Mouse (Mus musculus) E14TG2a.4 (cell line): Measurements from ENCODE around the gene Stk36.
A peak's percentile ranks its signal among the peaks of the same experiment; 100 is the strongest.

Experiments
- H3K27me3 ChIP-seq: 2 replicates; pipeline ENCODE4 v1.6.1; 2014; ENCODE audit warnings: low read length, control low read depth; ENCODE audit not compliant: insufficient read depth
- H3K36me3 ChIP-seq: 2 replicates; pipeline ENCODE4 v1.6.1; 2014; ENCODE audit warnings: low read length, control low read depth; ENCODE audit not compliant: insufficient read depth
- H3K4me1 ChIP-seq: replicated peaks from 2 replicates; pipeline ENCODE4 v1.6.1; 2014; ENCODE audit warnings: low read depth, low read length, control low read depth
- H3K4me3 ChIP-seq: replicated peaks from 2 replicates; pipeline ENCODE4 v1.5.1; 2014; ENCODE audit warnings: mild to moderate bottlenecking, low read length
- H3K9me3 ChIP-seq: 2 replicates; pipeline ENCODE4 v1.6.1; 2014; ENCODE audit warnings: low read length, control low read depth
- CTCF ChIP-seq: conservative IDR thresholded peaks from 2 replicates; pipeline ENCODE4 v1.5.1; 2014; ENCODE audit warnings: low read length
- NANOG ChIP-seq: IDR thresholded peaks from 2 replicates; pipeline ENCODE4 v1.6.1; 2014; ENCODE audit warnings: borderline replicate concordance, low read length, mixed read lengths
- POU5F1 ChIP-seq: IDR thresholded peaks from 2 replicates; pipeline ENCODE4 v1.6.1; 2014; ENCODE audit warnings: low read length, borderline replicate concordance

The Stk36 gene

DNA sequence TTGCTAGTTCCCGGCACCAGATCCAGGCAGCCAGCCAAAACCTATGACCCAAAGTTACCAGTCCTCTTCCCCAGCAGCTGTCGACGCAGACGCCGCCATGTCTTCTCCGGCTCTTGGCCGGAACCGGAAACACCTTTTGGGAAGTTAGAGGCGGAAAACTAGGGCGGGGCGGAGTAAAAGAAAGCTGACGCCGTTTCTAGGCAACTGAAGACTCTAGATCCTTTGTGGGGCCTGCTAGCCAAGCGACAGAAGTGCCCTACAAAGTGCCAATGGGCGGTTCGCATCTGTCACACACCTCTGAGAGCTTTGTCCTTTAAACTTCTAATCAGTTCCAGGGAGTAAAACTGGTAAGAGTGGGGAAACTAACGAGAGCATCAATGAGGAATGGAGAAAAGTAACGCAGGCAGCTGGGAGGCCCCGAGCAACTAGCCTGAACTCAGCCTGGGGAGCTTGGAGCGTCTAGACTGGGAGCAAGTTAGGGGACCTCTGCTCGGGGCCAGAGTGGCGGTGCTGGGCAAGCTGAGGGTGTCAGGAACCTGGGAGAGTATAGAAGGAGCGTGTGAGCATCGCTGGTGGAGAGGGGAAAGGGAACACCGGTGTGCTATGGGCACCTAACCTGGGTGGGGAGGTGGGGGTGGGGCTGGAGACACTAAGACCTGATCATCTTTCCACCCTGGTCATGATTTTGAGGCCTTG, at the start of gene Stk36, which contains the start of gene Rnf25:
TSS of gene Stk36 (plus strand) at position 179 of the 696 bp plus-strand sequence.
TSS of gene Rnf25 (minus strand) at position 131 of the 696 bp plus-strand sequence.
- TF ChIP-seq POU5F1 (no peak), NANOG (no peak), CTCF (no peak)
- peak within 1 kb of the TSS; percentile 94 for H3K4me3 ChIP-seq
- H3K36me3 ChIP-seq = peaks cover 33% of the 10 kb centered on the region

DNA sequence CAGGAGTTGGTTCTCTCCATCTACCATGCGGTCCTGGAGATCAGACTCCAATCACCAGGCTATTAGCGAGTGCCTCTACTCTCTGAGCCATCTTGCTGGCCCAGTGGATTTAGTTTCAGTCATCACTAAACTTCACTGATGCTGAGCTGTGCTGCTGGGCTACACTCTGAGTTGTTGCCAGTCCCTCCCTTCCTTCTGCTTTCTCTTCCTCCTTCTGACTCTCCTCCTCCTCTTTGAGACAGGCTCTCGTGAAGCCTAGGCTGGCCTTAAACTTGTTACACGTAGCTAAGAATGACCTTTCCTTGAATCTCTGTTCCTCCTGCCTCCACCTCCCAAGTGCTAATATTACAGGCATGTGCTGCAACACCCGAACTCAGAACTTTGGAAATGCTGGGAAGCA, 42.2 kb upstream of the Stk36 start:
- no peaks in the 10 kb centered on the region for H3K27me3 ChIP-seq
- H3K4me3 ChIP-seq = no peak overlapping the region
- H3K9me3 ChIP-seq = no peaks in the 10 kb centered on the region
- H3K36me3 ChIP-seq = peaks cover 3% of the 10 kb centered on the region
- no peaks in the 10 kb centered on the region for H3K4me1 ChIP-seq
- TF ChIP-seq CTCF = no peak
- TF ChIP-seq POU5F1 = no peak
- no peak for TF ChIP-seq NANOG

More for the DNA sequence above, at the start of gene Stk36, which contains the start of gene Rnf25:
- Histone ChIP-seq H3K27me3 (no peaks in the 10 kb centered on the region), H3K9me3 (no peaks in the 10 kb centered on the region), H3K4me1 (peaks cover 10% of the 10 kb centered on the region)

DNA sequence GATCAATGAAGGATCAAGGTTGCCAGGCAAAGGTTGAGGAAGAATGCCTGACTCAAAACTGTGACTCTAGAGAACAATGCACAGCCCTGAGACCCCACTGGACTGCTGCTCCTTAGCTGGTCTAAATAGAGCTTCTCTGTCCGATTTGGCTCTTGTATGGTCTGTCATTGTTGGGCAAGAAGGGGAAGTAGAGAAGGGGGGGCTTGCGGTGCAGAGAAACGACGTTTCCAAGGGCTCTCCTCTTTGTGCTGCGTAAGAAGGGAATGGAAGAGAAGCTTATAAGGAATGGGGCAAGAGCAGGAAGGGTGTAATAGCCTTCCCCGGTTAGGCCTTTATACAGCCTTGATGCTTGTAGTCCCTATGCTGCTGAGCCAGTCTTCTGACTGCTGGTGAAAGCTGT, 35.4 kb upstream of the Stk36 start:
- Histone ChIP-seq H3K9me3 (no peaks in the 10 kb centered on the region), H3K4me1 (peaks cover 13% of the 10 kb centered on the region), H3K4me3 (no peak overlapping the region), H3K27me3 (no peaks in the 10 kb centered on the region), H3K36me3 (peaks cover 69% of the 10 kb centered on the region)
- TF ChIP-seq NANOG = no peak
- TF ChIP-seq CTCF = no peak
- TF ChIP-seq POU5F1 = no peak

DNA sequence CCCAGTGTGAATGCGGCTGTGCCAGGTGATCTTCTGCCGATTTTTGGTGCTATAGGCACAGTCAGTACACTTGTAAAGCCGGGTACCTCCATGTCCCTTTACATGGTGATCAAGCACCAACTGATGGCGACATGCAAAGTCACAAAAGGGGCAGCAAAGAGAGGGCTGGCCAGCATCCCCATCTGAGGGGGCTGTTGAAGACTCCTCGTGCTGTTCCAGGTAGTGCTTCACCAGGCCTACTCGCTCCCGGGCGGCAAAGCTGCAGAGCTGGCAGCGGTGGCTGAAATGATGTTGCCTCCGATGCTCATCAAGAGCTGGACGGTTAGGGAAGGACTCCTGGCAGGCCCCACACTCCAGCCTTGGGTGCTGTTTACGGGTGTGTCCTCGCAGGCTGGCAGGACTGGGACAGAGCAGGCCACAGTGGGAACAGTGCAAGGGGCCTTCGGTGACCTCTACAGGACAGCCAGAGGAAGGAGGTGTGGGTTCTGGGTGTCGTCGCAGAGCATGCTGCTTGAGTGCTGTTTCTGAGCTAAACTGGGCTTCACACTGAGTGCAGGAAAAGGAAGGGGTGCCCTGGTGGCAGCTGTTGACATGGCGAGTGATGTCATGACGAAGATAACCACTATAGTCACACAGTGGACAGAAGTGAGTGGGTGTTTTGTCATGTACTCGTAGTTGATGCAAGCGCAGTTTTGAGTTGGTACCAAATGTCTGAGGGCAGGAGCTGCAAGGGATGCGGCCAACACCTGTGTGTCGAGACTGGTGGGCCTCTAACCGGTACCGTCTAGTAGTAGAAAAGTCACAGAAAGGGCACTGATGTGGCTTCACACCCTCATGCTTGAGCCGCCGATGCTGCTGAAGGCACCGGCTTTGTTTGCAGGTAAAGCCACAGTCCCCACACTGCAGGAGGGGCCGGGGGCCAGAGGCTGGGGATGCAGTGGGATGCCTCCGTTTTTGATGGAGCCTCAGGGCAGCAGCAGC, 31.2 kb upstream of the Stk36 start:
- Histone ChIP-seq H3K36me3 (peaks cover 98% of the 10 kb centered on the region), H3K4me3 (no peak overlapping the region), H3K9me3 (no peaks in the 10 kb centered on the region), H3K27me3 (no peaks in the 10 kb centered on the region), H3K4me1 (peaks cover 29% of the 10 kb centered on the region)
- TF ChIP-seq NANOG (no peak), POU5F1 (no peak), CTCF (no peak)

DNA sequence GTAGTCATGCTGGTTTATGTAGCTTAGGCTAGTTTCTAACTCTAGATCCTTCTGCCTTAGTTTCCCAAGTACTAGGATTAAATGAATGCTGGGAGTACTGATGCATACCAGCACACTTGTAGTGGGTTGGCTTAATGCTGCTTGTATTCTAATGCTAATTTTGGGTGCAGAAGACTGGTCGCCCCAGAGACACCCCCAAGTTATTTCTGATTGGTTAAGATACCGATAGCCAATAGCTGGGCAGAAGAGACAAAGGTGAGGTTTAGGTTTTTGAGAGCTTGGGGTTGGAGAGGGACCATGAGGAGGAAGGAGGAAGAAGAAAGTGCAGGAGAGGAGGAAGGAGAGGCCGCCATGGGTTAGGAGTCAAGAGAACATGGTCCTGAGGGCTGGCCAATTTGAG, 18.6 kb upstream of the Stk36 start:
- H3K36me3 ChIP-seq = peaks cover 70% of the 10 kb centered on the region
- TF ChIP-seq CTCF (no peak), NANOG (no peak), POU5F1 (no peak)
- no peaks in the 10 kb centered on the region for H3K9me3 ChIP-seq
- peaks cover 46% of the 10 kb centered on the region for H3K4me1 ChIP-seq
- peak overlapping the region; percentile 27 for H3K4me3 ChIP-seq
- no peaks in the 10 kb centered on the region for H3K27me3 ChIP-seq

DNA sequence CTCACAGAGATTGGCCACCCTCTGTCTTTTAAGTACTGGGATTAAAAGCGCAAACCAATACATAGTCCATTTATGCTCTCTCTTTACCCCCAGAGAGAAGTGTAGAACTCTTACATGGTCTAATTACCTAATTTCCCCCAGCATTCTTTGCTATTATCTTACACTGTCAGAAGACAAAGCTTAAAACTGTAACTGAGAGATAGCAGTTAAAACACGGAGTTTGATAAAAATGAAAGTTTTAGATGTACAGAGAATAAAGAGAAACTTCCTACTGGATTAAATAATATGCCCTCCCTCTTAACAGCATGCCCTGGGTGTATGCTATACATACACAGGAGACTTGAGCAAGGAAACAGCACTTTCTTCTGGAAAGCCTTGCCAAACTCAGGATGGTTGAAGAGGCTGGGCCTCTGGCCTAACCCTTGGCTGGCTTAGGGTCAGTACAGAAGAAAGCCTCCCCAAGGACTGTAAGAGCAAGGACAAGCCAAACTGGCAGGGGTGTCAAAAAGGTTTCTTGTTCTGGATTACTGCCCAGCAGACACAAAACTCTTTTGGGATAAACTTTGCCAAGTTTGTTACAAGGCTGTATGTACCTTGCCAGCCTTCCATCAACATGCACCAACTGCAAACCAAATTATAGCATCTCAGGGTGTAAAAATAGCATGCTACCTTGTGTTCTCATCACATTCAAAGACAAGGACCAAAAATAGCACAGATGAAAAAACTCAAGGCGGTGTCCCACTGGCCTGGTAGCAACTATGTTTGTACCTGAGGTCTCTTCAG, 16.4 kb upstream of the Stk36 start:
- H3K27me3 ChIP-seq = no peaks in the 10 kb centered on the region
- TF ChIP-seq CTCF (no peak), POU5F1 (no peak), NANOG (no peak)
- peaks cover 62% of the 10 kb centered on the region for H3K4me1 ChIP-seq
- peaks cover 53% of the 10 kb centered on the region for H3K36me3 ChIP-seq
- H3K9me3 ChIP-seq = no peaks in the 10 kb centered on the region
- no peak overlapping the region for H3K4me3 ChIP-seq

DNA sequence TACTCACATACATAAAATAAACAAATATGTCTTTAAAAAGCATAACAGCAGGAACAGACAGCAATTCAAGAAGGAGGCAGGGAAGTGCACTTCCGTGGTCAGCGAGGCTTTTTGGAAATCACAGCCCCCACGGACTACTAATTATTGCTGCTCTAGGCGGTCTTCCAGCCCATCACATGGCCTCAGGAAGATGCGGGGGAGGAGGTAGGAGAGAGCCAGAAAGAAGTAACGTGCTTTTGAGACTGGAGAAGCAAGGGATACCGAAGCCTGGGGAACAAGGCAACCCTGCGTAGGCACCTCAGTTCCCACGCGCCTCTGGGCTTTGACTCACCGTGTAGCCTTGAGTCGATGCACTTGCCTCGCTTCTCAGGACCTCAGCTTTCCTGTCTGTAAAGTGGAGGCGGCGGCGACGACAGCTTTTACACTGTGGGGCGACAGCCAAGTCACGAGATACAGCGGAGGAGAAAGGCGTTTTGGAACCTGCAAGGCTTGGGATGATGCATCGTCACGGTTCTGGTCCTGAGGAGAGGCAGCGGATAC, 13.9 kb upstream of the Stk36 start:
- peaks cover 58% of the 10 kb centered on the region for H3K36me3 ChIP-seq
- peak overlapping the region; percentile 99 for H3K4me3 ChIP-seq
- no peak for TF ChIP-seq CTCF
- H3K27me3 ChIP-seq = no peaks in the 10 kb centered on the region
- no peaks in the 10 kb centered on the region for H3K9me3 ChIP-seq
- H3K4me1 ChIP-seq = peaks cover 59% of the 10 kb centered on the region
